Mouse (Mus musculus): ENCODE results near the gene Gm42669. TPM values are rescaled to one million over a fixed set of nuclear protein-coding genes. Genes with fewer than 3 reads are reported as not detected.

Gm42669 gene
- polyA plus RNA-seq (2015; fragmentation: Nextera tagmentation; extraction: Ambion mirVana) = 0.37 and 0.72 TPM in 2 replicates

DNA sequence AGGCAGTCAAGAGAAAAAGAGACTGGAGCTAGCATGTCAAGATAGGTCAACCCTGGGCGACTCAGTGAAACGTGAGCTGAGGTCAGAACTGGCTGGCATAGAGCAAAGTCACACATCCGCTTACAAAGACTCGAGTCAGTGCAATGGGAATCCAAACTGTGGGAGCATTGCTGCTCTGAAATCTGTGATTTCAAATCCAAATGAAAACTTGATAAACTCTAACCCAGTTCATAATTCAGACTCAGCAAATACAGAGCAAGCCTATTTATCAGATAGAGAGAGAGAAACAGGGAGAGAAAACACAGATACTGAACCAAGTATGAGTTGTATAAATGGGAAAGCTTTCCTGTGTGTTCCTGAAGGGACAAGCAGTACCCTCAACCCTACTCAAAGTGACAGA lies at the start of gene Gm42669:
Gene Gm42669 (plus strand): TSS at position 301 of the 400 bp plus-strand sequence.
- peaks cover 40% of the 10 kb centered on the region for H3K36me3 ChIP-seq
- 88% methylated on average over 4 of the region's 4 CpGs for WGBS
- H3K27ac ChIP-seq (replicated peaks) = no peak within 1 kb of the TSS
- H3K4me3 ChIP-seq (replicated peaks) = no peak within 1 kb of the TSS
- no peak within 1 kb of the TSS for H3K9ac ChIP-seq (replicated peaks)
- no peaks in the 10 kb centered on the region for H3K9me3 ChIP-seq (replicated peaks)
- no peak for ATAC-seq (ENCODE audit: low FRiP score)
- no peaks in the 10 kb centered on the region for H3K27me3 ChIP-seq (replicated peaks)
- H3K4me1 ChIP-seq = no peaks in the 10 kb centered on the region
- H3K4me2 ChIP-seq = no peak within 1 kb of the TSS

- no peaks in the 10 kb centered on the region for H3K9me3 ChIP-seq (replicated peaks)
- 92% methylated on average over 4 of the region's 4 CpGs for WGBS
- H3K4me3 ChIP-seq (replicated peaks) = no peak overlapping the region
- H3K36me3 ChIP-seq = no peaks in the 10 kb centered on the region
- H3K27me3 ChIP-seq (replicated peaks) = no peaks in the 10 kb centered on the region
- no peaks in the 10 kb centered on the region for H3K4me1 ChIP-seq
- no peak for ATAC-seq (ENCODE audit: low FRiP score)
- no peak overlapping the region for H3K4me2 ChIP-seq
- no peak overlapping the region for H3K9ac ChIP-seq (replicated peaks)
- H3K27ac ChIP-seq (replicated peaks) = no peak overlapping the region
These were observed 45.0 kb upstream of the Gm42669 start for GRCm38 (mm10) chr5:107462147-107463076.

DNA sequence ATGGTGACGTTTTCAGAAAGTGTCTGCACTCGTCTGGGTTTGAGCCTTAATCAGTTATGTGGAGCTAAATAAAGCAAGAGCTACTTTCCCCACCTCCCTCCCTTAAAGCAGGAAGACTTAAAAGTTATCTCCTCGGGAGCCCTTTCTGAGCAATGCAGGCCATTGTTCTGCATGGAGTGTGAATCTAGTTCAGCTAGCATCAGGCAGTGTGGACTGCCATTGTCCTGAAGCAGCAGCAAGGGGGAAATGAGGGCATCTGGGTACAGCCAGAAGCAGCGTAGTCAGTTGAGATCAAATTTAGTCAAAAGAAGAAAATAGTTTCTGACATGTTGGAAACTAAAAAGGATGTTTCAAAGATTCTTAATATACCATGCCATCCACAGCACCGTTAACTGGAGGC lies 40.9 kb upstream of the Gm42669 start:
- Histone ChIP-seq H3K9me3 (replicated peaks) (no peaks in the 10 kb centered on the region), H3K4me3 (replicated peaks) (no peak overlapping the region), H3K4me1 (no peaks in the 10 kb centered on the region), H3K27ac (replicated peaks) (no peak overlapping the region), H3K36me3 (peaks cover 6% of the 10 kb centered on the region; the same call in 1 of the 2 replicates), H3K27me3 (replicated peaks) (no peaks in the 10 kb centered on the region), H3K4me2 (no peak overlapping the region), H3K9ac (replicated peaks) (no peak overlapping the region)
- ATAC-seq (ENCODE audit: low FRiP score) = no peak
- 31% methylated on average over 5 of the region's 5 CpGs for WGBS

DNA sequence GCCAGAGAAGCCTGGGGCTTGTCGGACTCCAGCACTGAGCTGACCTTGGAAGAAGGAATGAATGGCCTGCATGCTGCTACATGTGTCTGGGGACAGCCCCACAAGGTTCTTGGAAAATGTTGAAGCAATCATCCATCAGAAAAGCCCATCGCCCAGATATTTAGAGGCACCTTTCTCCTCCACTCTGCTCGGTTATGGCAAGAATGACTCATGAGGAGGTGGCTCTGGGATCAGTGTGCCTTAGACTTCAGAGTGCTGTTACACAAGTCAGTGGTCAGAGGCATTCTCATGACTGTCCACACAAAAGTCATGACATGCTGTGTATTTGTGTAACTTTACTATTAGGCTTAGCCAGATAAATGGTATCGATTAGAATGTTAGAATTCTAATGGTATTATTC lies 40.3 kb upstream of the Gm42669 start:
- no peaks in the 10 kb centered on the region for H3K4me1 ChIP-seq
- H3K36me3 ChIP-seq = peaks cover 6% of the 10 kb centered on the region; the same call in 1 of the 2 replicates
- no peaks in the 10 kb centered on the region for H3K27me3 ChIP-seq (replicated peaks)
- H3K9me3 ChIP-seq (replicated peaks) = no peaks in the 10 kb centered on the region
- no peak overlapping the region for H3K9ac ChIP-seq (replicated peaks)
- ATAC-seq (ENCODE audit: low FRiP score) = no peak
- WGBS = 85% methylated on average over 4 of the region's 4 CpGs
- H3K27ac ChIP-seq (replicated peaks) = no peak overlapping the region
- H3K4me2 ChIP-seq = no peak overlapping the region
- H3K4me3 ChIP-seq (replicated peaks) = no peak overlapping the region

DNA sequence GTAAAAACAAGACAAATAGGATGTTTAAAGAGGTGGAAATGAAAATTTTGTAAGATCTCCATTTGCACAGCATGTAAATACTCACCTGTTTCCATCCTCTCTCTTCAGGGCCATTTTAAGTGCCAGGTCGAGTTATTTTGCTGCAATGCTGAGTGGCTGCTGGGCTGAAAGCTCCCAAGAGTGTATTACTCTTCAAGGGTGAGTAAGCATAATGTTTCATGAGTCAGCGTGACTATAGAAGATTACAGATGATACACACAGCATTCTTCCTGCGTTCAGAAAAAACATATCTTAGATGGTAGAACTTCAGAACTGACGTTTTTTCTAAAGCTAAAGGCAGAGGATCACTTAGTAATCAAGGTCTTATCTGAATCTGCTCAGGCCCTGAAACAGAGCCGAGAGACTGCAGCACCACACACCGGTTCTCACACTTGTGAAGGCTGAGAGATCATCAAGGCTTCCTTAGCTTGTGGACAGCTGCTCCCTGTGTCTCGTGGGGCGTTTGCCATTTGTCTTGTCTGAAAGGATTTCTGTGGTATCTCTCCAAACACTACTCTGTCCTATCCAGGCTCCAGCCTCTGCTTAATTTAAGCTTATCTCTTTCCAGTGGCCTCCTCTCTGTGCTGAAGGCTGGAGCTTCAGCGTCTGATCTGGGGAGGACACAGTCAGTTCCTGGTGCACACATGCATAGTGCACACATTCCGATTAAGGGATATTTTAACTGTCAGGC lies 36.7 kb upstream of the Gm42669 start:
- Histone ChIP-seq H3K4me2 (no peak overlapping the region), H3K27ac (replicated peaks) (no peak overlapping the region), H3K36me3 (peaks cover 14% of the 10 kb centered on the region), H3K9ac (replicated peaks) (no peak overlapping the region), H3K4me3 (replicated peaks) (no peak overlapping the region), H3K4me1 (no peaks in the 10 kb centered on the region), H3K9me3 (replicated peaks) (no peaks in the 10 kb centered on the region), H3K27me3 (replicated peaks) (no peaks in the 10 kb centered on the region)
- no peak for ATAC-seq (ENCODE audit: low FRiP score)
- WGBS = 71% methylated on average over 10 of the region's 10 CpGs

- no peak overlapping the region for H3K27ac ChIP-seq (replicated peaks)
- ATAC-seq (ENCODE audit: low FRiP score) = no peak
- H3K9ac ChIP-seq (replicated peaks) = no peak overlapping the region
- H3K27me3 ChIP-seq (replicated peaks) = no peaks in the 10 kb centered on the region
- no peak overlapping the region for H3K4me3 ChIP-seq (replicated peaks)
- no peaks in the 10 kb centered on the region for H3K4me1 ChIP-seq
- H3K4me2 ChIP-seq = no peak overlapping the region
- H3K9me3 ChIP-seq (replicated peaks) = no peaks in the 10 kb centered on the region
- WGBS = 96% methylated on average over 2 of the region's 2 CpGs
- peaks cover 3% of the 10 kb centered on the region for H3K36me3 ChIP-seq
These were observed 27.2 kb upstream of the Gm42669 start for GRCm38 (mm10) chr5:107480194-107480593.

DNA sequence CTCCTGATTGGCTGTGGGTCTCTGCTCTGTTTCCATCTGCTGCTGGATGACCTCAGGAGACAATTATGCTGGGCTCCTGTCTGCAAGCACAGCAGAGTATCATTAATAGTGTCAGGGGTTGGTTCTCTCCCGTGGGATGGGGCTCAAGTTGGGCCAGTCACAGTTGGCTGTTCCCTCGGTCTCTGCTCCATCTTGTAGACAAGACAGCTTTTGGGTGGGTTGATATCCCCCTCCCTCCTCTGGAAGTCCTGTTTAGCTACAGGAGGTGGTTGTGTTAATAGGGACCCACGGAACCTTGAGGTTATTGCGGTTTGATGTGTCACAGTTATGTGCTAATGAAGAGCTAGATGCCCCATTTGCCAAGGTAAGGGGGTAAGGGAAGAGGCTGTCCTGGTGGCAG lies 18.4 kb upstream of the Gm42669 start:
- H3K4me3 ChIP-seq (replicated peaks) = no peak overlapping the region
- H3K27me3 ChIP-seq (replicated peaks) = no peaks in the 10 kb centered on the region
- no peaks in the 10 kb centered on the region for H3K9me3 ChIP-seq (replicated peaks)
- H3K4me2 ChIP-seq = no peak overlapping the region
- H3K4me1 ChIP-seq = no peaks in the 10 kb centered on the region
- ATAC-seq (ENCODE audit: low FRiP score) = no peak
- no peak overlapping the region for H3K9ac ChIP-seq (replicated peaks)
- 84% methylated on average over 4 of the region's 4 CpGs for WGBS
- H3K36me3 ChIP-seq = no peaks in the 10 kb centered on the region
- H3K27ac ChIP-seq (replicated peaks) = no peak overlapping the region

GRCm38 (mm10) chr5:107491036-107491435 lies 16.4 kb upstream of the Gm42669 start:
- H3K27me3 ChIP-seq (replicated peaks) = no peaks in the 10 kb centered on the region

GRCm38 (mm10) chr5:107492471-107492870 lies 14.9 kb upstream of the Gm42669 start:
- Histone ChIP-seq H3K4me2 (no peak overlapping the region), H3K27me3 (replicated peaks) (no peaks in the 10 kb centered on the region), H3K36me3 (no peaks in the 10 kb centered on the region), H3K4me1 (no peaks in the 10 kb centered on the region), H3K27ac (replicated peaks) (no peak overlapping the region), H3K9ac (replicated peaks) (no peak overlapping the region), H3K4me3 (replicated peaks) (no peak overlapping the region), H3K9me3 (replicated peaks) (no peaks in the 10 kb centered on the region)
- 92% methylated on average over 2 of the region's 2 CpGs for WGBS
- ATAC-seq (ENCODE audit: low FRiP score) = no peak

More at GRCm38 (mm10) chr5:107491036-107491435, 16.4 kb upstream of the Gm42669 start:
- H3K36me3 ChIP-seq = no peaks in the 10 kb centered on the region
- no peaks in the 10 kb centered on the region for H3K9me3 ChIP-seq (replicated peaks)
- no peaks in the 10 kb centered on the region for H3K4me1 ChIP-seq
- H3K9ac ChIP-seq (replicated peaks) = no peak overlapping the region
- H3K4me3 ChIP-seq (replicated peaks) = no peak overlapping the region
- no peak overlapping the region for H3K27ac ChIP-seq (replicated peaks)
- ATAC-seq (ENCODE audit: low FRiP score) = no peak
- WGBS = 82% methylated on average over 9 of the region's 9 CpGs
- H3K4me2 ChIP-seq = no peak overlapping the region

- Histone ChIP-seq H3K9me3 (replicated peaks) (no peaks in the 10 kb centered on the region), H3K4me2 (no peak overlapping the region), H3K36me3 (no peaks in the 10 kb centered on the region), H3K27ac (replicated peaks) (no peak overlapping the region), H3K9ac (replicated peaks) (no peak overlapping the region), H3K27me3 (replicated peaks) (no peaks in the 10 kb centered on the region), H3K4me3 (replicated peaks) (no peak overlapping the region), H3K4me1 (peaks cover 9% of the 10 kb centered on the region)
- WGBS = 97% methylated on average over 5 of the region's 5 CpGs
- no peak for ATAC-seq (ENCODE audit: low FRiP score)
These were observed 12.7 kb upstream of the Gm42669 start for GRCm38 (mm10) chr5:107494759-107495158.

GRCm38 (mm10) chr5:107496047-107496446 lies 11.4 kb upstream of the Gm42669 start:
- WGBS = 89% methylated on average over 2 of the region's 2 CpGs
- no peak overlapping the region for H3K4me2 ChIP-seq
- no peaks in the 10 kb centered on the region for H3K36me3 ChIP-seq
- H3K27me3 ChIP-seq (replicated peaks) = no peaks in the 10 kb centered on the region
- no peak overlapping the region for H3K9ac ChIP-seq (replicated peaks)
- no peak overlapping the region for H3K4me3 ChIP-seq (replicated peaks)
- H3K4me1 ChIP-seq = peaks cover 9% of the 10 kb centered on the region
- no peak for ATAC-seq (ENCODE audit: low FRiP score)
- H3K9me3 ChIP-seq (replicated peaks) = no peaks in the 10 kb centered on the region
- H3K27ac ChIP-seq (replicated peaks) = no peak overlapping the region
